Mouse (Mus musculus): ENCODE results near the gene Cdhr5.

- TF ChIP-seq POLR2A (IDR thresholded peaks at IDR 0.05; ENCODE audit: borderline replicate concordance, control insufficient read depth, low read depth, low read length) (no peak), CTCF (IDR thresholded peaks at IDR 0.05; ENCODE audit: control insufficient read depth, insufficient read depth, low read length) (no peak)
These were observed 37.8 kb upstream of the Cdhr5 start for GRCm38 (mm10) chr7:141314416-141314815.
